Mouse (Mus musculus): Measurements from ENCODE around the gene Runx1.

GRCm38 (mm10) chr16:92760091-92760490, 65.9 kb downstream of the Runx1 start:
- TF ChIP-seq POLR2A (IDR thresholded peaks at IDR 0.05; ENCODE audit: low read depth, low read length) (no peak), ELF1 (IDR thresholded peaks at IDR 0.05; ENCODE audit: low read depth, low read length) (no peak), KAT2A (IDR thresholded peaks at IDR 0.05; ENCODE audit: insufficient replicate concordance, low read length) (no peak), MEF2A (IDR thresholded peaks at IDR 0.05; ENCODE audit: borderline replicate concordance, low read depth, low read length) (no peak), CTCF (conservative IDR thresholded peaks at IDR 0.05 in 1 of 2, IDR thresholded peaks at IDR 0.05 in 1 of 2; ENCODE audit: low read depth in 2 of 2, low read length in 2 of 2) (no peak), POLR2AphosphoS2 (IDR thresholded peaks at IDR 0.05; ENCODE audit: low read depth, low read length) (no peak), RCOR1 (conservative IDR thresholded peaks at IDR 0.05; ENCODE audit: low read depth, low read length) (no peak), MAX (IDR thresholded peaks at IDR 0.05; ENCODE audit: low read length) (no peak), USF2 (conservative IDR thresholded peaks at IDR 0.05; ENCODE audit: low read depth, low read length) (no peak)
